Mouse (Mus musculus) WW6 (cell line): ENCODE results near the gene Galnt13.
A peak's percentile ranks its signal among the peaks of the same experiment; 100 is the strongest.
"Not testable (repeated sequence)": the region's sequence is repeated elsewhere in the genome, so short reads cannot be mapped to it uniquely, and the experiment has no call there.

ENCODE experiments used
- DNase-seq: peaks from one replicate; pipeline ENCODE4 v3.0.0-alpha.2; 2013; ENCODE audit warnings: low read depth, low spot score

Gene Galnt13

GRCm38 (mm10) chr2:54435937-54436735 is at the start of gene Galnt13:
Gene Galnt13, plus strand, starts transcription at chr2:54436317.
- peak; percentile 40 for DNase-seq

GRCm38 (mm10) chr2:54431060-54431459 is 5.1 kb upstream of the Galnt13 start:
- DNase-seq = no peak

- DNase-seq = no peak
These were observed 737 bp upstream of the Galnt13 start for GRCm38 (mm10) chr2:54435380-54435779.

- DNase-seq = peak; percentile 20
These were observed 801 bp downstream of the Galnt13 start for GRCm38 (mm10) chr2:54436736-54437500.

- no peak for DNase-seq
These were observed 1.3 kb downstream of the Galnt13 start for GRCm38 (mm10) chr2:54437501-54437830.

GRCm38 (mm10) chr2:54442734-54443500 is 6.8 kb downstream of the Galnt13 start:
- no peak for DNase-seq

GRCm38 (mm10) chr2:54483426-54483825 is 47.3 kb downstream of the Galnt13 start:
- DNase-seq = no peak

GRCm38 (mm10) chr2:54522989-54523388 is 86.9 kb downstream of the Galnt13 start:
- no peak for DNase-seq

- no peak for DNase-seq
These were observed 91.0 kb downstream of the Galnt13 start for GRCm38 (mm10) chr2:54527073-54527472.

GRCm38 (mm10) chr2:54558357-54559153 is 122.4 kb downstream of the Galnt13 start:
- no peak for DNase-seq

- DNase-seq = no peak
These were observed 129.0 kb downstream of the Galnt13 start for GRCm38 (mm10) chr2:54565068-54565467.

GRCm38 (mm10) chr2:54567186-54567585 is 131.1 kb downstream of the Galnt13 start:
- DNase-seq = no peak

- no peak for DNase-seq
These were observed 131.5 kb downstream of the Galnt13 start for GRCm38 (mm10) chr2:54567632-54568031.

GRCm38 (mm10) chr2:54713817-54714216 is 277.7 kb downstream of the Galnt13 start:
- DNase-seq = not testable (repeated sequence)

GRCm38 (mm10) chr2:54751232-54751631 is 315.1 kb downstream of the Galnt13 start:
- DNase-seq = no peak

GRCm38 (mm10) chr2:54759781-54760180 is 323.7 kb downstream of the Galnt13 start:
- DNase-seq = no peak

- no peak for DNase-seq
These were observed 342.7 kb downstream of the Galnt13 start for GRCm38 (mm10) chr2:54778790-54779273.

GRCm38 (mm10) chr2:54813670-54814256 is 377.6 kb downstream of the Galnt13 start:
- DNase-seq = no peak

- no peak for DNase-seq
These were observed 405.1 kb downstream of the Galnt13 start for GRCm38 (mm10) chr2:54841245-54841644.

- DNase-seq = no peak
These were observed 470.4 kb downstream of the Galnt13 start for GRCm38 (mm10) chr2:54906282-54907060.
